Mouse (Mus musculus): ENCODE data around the gene Sdf2.

Sdf2 gene

DNA sequence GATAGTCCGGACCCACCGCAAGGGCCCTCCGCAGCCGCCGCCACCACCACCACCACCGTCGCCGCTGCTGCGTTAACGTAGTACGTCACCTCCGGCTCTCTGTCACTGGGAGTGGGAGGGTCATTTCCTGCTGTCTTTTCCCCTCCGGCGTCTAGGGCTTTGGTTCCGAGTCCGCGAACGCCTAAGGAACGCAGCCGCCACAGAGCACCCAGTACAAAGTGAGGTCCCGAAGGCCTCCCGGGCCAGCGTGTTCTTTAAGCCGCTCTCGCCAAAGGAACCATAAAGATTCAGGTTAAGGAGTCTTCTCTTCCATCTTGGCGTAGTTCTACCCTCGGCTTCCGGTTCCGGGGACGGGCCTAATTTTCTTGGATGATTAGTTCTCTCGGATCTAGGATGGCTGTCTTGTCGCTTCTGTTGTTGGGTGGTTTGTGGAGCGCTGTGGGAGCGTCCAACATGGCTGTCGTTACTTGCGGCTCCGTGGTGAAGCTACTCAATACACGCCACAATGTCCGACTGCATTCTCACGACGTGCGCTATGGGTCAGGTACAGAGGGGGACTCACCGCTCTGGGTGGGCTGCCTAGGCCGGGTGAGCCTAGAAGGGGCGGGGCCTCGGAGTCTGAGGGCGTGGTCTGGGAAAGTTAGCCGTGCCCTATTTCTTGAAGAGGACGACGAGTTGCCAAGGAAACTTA lies at the start of gene Sdf2, which contains the start of gene Supt6:
Gene Sdf2, plus strand, starts transcription at position 120 of the 691 bp plus-strand sequence.
Gene Supt6, minus strand, starts transcription at position 361 of the 691 bp plus-strand sequence.
- peak; percentile 94 for DNase-seq

DNA sequence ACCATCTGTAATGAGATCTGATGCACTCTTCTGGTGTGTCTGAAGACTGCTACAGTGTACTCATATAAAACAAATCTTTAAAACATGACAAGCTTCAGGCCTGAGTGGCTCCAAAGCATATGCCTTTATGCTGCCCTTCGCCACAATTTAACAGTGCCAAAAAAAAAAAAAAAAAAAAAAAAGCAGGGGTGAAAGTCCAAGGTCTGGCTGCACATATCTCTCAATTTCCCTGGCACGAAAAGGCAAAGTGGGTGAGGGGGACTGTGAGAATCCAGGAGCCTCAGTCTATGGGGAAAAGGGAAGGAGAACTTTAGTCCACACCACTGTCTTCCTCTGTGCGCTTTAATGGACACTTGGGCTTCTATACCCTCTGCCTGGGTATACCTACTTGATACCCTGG lies 43.2 kb upstream of the Sdf2 start:
- DNase-seq, result no peak

DNA sequence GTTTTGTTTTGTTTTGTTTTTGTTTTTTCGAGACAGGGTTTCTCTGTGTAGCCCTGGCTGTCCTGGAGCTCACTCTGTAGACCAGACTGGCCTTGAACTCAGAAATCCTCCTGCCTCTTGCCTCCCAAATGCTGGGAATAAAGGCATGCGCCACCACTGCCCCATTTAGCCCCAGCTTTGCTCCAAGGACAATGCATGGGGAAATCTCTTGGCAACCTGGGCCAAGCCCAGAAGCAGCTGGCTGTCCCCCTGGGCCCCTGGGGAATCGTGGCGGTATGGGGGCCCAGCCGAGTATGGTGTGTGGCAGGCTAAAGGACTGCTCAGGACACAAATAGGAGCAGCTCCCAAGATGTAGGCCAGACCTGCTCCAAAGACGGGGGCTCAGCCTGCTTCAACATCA lies 41.3 kb upstream of the Sdf2 start:
- DNase-seq, result no peak

DNA sequence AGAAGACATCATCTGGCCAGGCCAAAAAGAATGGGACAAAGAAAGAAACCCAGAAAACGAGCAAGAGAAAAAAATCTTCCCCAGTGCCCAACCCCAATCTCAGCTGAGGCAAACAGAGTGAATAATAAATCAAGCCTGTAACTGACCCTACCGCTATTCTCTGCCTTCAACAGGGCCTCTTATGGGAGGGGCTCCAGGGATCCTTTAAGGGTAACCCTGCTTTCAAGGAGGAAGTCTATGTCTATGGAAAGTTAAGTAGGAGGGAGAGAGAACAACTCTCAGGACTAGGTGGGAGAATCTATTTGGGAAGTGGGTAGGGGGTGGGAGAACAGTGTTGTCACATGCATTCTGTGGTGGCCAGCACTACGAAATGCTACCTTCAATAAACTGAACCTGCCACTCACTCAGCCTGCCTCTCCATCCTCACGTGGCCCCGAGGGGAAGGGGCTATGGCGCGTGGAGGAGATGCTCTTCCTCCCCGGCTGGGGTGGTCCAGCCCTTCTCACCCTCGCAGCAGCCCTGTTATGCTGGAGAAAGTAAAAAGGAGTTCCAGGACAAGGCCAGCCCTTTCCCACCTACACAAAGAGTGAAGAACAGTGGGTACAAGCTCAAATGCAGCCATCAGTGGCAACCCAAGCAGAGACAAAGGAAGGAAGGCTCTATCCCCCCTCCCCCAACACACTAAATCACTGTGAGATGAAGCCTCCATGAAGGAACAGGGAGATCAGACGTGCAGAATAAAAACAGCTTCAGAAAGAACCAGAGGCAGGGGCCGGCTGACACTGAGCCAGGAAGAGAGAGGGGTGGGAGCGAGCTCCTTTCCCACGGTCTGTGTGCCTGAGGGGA lies 40.0 kb upstream of the Sdf2 start:
- DNase-seq, result no peak

DNA sequence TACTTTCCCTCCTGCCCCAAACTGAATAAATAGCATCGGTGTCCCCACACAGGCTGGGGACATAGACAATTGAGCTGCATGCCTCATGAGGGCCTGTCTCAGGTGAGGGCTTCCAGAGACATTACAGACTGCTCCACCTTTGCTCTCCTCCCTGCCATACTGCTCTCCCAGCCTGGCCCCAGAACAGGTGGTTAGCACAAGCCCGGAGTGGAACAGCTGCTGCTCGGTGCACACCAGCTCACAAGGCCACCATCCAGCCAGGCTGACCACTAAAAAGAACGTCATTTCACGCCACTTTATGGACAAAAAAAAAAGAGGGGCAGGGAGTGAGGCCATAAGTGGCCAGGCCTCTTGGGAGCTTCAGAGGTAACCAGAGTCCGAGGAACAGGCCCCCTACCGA lies 38.4 kb upstream of the Sdf2 start:
- no peak for DNase-seq

DNA sequence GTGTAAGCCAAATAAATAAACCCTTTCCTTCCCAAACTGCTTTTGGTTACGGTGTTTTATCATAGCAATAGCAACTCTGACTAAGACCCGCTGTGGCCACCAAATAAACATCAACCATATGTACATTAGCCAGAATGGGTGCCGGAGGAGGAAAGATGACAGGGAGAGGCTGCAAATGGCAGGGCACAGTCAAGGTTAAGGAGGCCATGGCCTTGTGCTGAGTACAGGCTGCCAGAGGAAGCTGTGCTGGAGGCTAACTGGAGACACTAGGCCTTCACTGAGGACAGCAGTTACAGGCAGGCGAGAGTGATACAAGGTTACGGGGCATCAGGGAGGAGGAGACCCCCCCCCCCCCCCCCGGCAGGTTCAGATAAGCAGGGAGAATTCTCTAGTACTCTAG lies 35.7 kb upstream of the Sdf2 start:
- DNase-seq, result no peak

DNA sequence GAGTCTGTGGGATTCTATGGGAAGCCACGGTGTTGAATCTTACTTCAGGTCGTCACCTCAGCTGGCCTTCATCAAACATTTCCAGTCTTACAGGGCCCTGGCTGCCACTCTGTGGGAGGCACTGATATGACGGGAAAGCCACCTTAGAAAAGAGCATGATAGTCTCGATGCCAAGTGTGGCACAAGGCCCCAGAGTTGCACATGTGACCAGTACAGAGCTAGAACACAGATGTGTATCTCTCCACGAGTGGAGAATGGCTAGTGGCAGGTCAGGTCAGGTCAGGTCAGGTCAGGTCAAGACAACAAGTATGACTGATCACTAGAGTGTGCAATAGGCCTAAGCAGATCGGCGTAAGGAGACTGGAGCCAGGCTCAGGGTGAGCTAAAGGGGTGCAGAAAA lies 34.9 kb upstream of the Sdf2 start:
- no peak for DNase-seq

DNA sequence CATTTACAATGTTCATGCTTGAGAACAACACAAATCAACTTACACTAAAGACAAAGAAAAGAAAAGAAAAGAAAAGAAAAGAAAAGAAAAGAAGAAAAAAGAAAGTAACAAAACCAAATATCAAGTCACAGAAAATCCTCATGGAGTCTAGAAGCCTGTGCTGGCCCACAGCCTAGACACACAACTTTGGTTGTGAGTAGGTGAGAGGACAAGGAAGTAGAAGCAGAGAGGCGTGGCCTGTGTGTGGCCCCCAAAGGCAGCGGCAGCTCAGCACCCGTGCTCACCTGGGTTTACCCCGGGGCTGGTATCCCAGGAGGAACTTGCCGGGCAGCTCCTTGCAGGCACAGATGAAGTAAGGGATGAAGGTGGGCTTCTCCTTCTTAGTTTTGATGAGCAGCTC lies 34.0 kb upstream of the Sdf2 start:
- DNase-seq, result no peak

DNA sequence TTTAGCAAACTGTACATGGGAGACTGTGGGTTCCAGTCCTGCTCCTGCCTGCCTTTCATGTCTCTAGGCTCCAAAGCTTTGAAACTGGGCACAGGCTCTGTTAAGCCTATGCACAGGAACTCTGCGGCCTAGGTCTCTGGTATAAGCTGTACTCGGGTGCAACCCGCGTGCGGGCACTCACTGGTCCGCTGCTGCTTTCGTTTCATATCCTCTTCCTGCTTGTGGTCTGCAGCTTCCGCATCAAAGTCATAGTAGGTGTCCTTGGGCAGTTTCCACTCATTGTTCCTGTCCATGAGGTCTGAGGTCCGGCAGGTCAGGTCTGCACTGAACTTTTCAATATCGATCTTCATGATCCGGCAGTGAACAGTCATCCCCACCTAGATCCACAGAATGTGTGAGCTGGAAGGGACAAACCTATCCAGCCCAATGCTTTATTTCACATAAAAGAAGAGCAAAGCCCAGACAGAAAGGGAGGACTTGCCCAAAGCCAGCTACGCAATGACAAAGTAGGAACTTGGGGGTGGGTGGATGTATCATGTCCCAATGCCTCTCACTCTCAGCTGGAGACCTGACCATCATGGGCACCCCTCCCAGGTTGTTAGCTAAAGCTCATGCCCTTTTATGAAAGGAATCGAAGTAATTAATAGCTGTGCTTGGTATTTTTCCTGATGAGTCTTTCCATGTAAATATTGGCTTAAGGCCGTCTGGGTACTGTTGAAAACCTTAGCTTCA lies 32.3 kb upstream of the Sdf2 start:
- DNase-seq, result no peak

DNA sequence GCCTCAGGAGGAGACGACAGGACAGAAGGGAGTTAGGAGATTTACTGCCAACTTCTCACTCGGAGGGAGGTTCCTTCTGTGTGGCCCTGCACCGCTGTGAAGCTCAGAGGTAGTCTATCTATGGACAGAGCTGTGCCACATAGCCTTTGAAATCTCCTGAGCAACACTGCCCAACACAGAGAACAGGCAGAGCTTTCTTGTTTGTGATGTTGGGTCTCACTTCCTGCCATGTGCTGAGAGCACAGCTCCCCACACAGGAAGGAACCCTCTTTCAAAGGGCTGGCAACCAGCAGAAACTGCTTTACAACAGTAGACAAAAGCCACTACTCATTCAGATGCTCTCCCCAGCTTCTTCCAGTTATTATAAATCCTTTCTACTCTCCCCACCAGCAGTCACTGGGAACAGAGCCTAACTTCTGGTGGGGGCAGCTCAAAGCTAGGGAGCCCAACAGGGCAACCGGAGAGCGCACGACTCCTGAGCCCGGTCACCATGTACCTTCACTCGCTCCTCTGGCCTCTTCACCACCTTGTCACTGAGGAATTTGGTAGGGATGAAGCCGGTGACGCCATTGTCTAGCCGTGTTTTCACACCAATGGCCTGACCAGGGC lies 29.7 kb upstream of the Sdf2 start:
- DNase-seq, result no peak

DNA sequence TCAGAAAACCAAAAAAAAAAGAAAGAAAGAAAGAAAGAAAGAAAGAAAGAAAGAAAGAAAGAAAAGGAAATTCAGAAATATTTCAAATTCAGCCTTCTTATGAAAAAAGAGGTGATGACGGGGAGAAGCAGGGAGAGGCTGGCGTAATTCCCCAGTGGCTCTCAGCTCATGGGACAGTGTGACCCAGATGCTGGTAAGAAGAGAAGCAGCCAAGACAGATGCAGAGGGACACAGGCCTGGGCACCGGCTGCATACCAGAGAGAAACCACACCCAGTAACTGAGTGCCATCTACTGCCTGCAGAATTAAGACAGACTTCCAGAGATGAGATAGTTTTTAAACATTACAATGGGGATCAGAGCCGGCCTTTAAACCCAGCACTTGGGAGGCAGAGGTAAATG lies 22.0 kb upstream of the Sdf2 start:
- no peak for DNase-seq

DNA sequence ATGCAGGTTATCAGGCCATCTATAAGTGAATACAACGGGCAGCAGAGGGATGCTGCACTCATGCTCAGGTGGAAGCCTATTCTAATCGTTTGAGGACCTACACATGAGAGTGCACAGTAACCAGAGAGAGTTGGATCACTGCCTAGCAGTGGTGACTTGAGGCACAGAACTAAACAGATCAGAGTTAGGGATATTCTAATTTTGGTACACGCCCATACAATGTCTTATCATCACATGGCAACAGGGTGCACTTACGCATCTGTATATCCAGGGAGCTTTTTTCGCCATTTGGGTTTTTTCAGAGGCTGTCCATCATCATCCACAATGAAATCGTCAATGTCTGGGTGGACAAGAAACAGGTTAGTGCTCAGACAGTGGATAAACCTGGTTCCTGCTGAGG lies 14.0 kb upstream of the Sdf2 start:
- no peak for DNase-seq

DNA sequence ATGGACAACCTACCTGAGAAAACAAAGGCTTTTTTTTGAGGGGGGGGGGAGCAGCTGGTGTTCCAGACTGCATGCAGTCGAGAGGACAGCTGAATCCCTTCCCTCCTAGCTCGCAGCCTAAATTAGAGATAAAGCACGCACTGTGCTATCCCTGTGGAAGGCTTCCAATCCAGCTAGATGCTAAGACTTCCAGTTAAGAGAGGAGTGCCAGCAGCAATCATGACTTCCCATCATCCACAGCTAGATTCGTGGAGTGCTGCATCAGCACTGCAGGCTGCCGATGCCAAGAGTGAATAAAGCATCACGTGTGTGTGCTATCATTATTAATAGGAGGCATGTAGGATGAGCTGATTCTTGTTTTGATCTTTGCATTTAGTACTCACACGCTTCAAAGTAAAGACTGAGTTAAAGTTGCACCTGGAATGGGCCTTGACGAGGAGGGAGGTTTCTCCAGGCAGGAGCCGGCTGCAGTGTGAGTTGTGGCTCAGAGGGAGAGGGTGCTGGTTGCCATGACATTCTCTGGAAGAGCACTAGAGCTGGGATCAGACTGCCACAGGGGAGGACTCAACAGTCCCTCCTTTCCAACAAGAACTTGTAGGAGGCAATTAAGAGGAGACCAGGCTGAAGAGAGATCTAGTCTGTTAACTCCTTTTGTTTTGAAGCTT lies 5.2 kb upstream of the Sdf2 start:
- no peak for DNase-seq

DNA sequence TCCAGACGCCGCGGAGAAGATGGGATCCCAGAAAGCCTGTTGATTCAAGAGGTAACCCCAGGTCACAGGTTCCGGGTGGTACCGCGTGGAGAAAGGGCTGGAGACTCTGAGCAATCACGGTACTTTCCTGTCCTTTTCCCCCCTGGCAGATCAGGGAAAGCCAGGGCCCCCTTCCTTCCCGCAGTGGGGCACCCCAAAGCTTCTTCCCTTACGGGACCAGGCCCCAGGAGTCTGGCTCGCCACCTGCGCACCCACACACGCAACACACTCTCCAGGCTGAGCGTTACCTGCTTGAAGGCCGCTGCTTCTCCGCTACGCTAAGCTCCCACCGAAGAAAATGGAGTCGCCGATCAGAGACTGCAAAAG lies 302 bp upstream of the Sdf2 start:
- no peak for DNase-seq

DNA sequence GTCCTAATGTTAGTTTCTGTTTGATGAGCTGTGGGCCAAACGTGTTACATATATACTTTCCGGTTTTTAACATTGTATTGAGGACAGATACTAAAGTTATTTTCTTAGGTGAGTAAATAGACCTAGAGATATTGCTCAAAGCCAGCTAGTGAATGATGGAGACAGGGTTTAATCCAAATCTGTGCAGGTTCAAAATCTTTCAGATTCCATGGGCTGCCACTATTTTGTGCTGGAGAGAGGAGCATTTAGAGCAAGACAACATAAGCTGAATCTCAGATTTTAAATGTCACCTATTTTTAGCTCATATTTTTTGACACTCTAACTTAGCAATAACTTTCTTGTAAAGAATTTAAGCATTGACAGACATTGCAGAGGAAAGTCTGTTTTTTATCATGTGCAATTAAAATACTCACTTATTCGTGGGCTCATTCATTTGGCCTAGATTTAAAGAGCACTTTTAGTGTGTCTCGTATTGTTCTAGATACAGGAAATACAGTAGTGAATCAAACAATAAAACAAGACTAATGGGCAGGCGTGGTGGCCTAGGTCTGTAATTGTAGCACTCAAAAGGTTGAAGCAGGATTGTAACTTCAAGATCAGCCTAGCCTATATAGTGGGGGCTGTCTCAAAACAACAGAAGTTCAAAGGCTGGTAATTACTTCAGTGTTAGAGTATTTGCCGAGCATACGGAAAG lies 919 bp downstream of the Sdf2 start:
- DNase-seq, result no peak

DNA sequence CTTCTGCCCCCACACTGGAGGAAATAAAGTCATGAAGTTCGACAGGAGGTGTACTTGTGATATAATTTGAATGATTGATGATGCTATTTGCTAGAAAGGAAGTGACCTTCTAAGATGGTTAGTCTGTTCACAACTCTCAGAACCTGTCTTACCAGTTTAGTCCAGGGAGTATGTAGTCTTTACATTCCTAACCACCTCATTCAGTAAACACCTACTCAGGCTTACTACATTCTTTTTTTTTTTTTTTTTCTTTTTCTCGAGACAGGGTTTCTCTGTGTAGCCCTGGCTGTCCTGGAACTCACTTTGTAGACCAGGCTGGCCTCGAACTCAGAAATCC lies 1.4 kb downstream of the Sdf2 start:
- DNase-seq, result no peak

DNA sequence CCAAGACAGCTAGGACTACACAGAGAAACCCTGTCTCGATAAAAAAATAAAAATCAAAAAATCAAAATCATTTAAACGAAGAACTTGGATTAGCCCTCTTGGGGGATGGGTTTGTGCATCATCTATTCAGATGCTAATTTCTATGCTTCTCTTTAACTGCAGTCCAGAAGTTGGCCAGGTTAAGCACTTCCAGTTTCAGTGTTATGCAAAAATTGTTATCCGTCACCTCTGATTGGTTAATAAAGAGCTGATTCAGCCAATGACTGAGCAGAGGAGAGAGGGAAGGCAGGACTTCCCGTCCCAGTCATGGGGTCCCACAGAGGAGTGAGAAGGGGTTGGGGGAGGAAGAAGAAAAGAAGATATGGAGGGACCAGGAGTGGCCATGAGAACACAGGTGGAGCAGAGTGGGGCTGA lies 2.2 kb downstream of the Sdf2 start:
- DNase-seq, result no peak

DNA sequence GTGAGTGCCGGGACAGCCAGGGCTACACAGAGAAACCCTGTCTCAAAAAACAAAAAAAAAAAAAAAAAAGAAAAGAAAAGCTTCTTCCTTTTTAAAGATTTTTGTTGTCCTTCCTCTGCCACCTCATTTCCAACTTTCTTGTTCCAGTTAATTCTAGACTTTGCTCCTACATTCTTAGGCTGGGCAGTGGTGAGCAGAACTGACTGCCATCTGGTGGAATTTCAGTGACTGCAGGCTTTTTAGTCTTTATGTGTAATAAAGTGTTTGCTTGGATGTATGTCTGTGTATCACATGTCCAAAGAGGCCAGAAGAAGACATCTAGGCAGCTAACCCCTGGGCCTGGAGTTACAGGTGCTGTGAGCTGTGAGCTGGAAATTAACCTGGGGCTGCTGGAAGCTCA lies 11.1 kb downstream of the Sdf2 start:
- DNase-seq, result peak; percentile 16

DNA sequence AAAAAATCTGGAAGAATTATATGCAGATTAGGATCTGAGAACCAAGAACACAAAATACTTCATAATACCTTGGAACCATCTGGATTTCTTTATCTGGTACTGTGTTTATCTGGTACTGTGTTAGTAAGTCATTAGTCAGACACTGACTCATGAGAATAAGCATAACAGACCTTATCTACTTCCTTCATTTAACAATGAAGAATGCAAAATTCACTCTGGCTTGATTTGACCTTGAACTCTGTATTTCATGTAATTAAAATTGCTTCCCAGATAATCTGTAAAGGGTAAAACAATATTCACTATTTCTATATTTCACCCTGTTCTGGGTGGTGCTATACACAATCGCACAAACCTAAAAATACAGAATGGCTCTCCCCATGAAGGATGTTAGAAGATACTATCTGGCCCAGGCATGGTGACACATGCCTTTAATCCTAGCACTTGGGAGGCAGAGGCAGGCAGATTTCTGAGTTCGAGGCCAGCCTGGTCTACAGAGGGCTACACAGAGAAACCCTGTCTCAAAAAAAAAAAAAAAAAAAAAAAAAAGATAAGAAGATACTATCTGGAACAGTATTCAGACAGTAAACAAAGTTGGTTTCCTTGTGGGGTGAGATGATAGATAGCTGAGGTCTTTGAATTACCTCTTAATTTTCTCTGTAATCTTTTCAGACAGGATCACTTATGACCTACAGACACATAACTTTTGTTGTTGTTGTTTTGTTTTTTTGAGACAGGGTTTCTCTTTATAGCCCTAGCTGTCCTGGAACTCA lies 15.1 kb downstream of the Sdf2 start:
- DNase-seq, result no peak

DNA sequence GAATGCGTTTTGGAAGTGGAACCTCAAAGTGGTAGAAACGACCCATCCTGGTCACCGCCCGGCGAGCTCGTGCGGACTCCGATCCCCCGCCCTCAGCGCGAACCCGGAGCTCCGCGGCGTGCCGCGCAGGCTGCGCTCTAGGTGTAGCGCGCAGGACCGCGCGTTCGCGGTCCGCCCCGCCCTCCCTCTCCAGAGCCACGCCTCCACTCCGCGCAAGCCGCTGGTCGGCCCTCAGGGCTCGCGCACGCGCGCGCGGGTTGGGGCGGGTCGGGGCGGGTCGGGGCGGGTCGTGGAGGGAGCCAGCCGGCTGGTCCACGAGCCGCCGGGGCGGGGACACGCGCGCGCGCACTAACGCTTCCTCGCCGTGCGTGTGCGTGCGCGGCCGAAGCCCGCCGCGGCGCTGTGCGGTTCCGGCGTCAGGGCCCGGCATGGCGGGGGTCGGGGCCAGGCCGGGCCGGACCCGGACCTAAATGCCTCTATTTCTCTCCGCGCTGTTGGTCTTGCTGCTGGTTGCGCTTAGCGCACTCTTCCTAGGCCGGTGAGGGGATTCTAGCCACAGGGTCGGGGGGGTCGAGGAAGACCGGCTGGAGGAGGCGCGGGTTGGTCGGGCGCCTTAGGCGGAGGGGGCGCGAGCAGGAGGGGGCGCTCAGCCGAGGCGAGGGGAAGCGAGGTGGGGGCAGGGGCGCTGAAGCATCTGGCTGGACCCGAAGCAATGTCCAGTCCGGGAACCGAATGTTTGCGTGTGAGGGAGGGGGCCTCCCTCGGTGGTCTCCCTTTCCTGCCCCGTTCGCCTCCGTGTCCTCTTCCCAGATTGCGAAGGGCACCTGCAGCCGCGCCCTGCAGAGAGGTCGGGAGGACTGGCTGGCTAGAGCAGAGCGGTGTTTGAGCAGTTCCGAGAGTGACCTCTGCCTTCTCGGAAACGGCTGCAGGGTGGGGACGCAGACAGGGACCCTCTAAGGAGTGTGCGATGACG lies 16.1 kb downstream of the Sdf2 start, which contains the start of gene 2610507B11Rik:
Gene 2610507B11Rik, plus strand, starts transcription at position 373 of the 973 bp plus-strand sequence.
- DNase-seq, result peak; percentile 97

Data from kidney, postnatal 10 days (tissue).